Mouse (Mus musculus) lung, adult 2 months (tissue): ENCODE measurements around the gene Hoxc13.

ENCODE experiments used
- CTCF ChIP-seq: fragments of 200-500 bp; IDR thresholded peaks from 2 replicates; pipeline ENCODE4 v1.5.1; 2011; ENCODE audit warnings: mild to moderate bottlenecking, low read length, control low read depth; ENCODE audit not compliant: insufficient read depth
- POLR2A ChIP-seq: fragments of 200-500 bp; IDR thresholded peaks from 2 replicates; pipeline ENCODE4 v1.6.1; 2011; ENCODE audit warnings: low read depth, mild to moderate bottlenecking, control low read depth, low read length, borderline replicate concordance; ENCODE audit errors: extremely low read depth

GRCm38 (mm10) chr15:102975034-102975433, 54.1 kb downstream of the Hoxc13 start:
- TF ChIP-seq CTCF (no peak), POLR2A (no peak)
